Mouse (Mus musculus) heart, embryonic 11.5 days (tissue): ENCODE measurements at regions not wholly inside any gene's neighbourhood (a gene's known extent, or its start where the extent isn't known, plus 50 kb on each side); places are given as distances from the start of the nearest gene placed in this dataset.

ENCODE experiments used
- ATAC-seq: fragments of 200-750 bp; cut with Nextera tagmentation; replicated peaks from 2 replicates; pipeline ENCODE4 v1.8.0; 2017; ENCODE audit warnings: moderate library complexity; ENCODE audit not compliant: insufficient number of reproducible peaks, low FRiP score, low TSS enrichment
- H3K27ac ChIP-seq: fragments of 300-500 bp; sonication (generic); 2 replicates; pipeline ENCODE4 v1.5.1; 2014; ENCODE audit warnings: mild to moderate bottlenecking, low read depth, low read length
- H3K27me3 ChIP-seq: fragments of 300-500 bp; sonication (generic); 2 replicates; pipeline ENCODE4 v1.6.1; 2014; ENCODE audit warnings: mild to moderate bottlenecking, low read length, mixed read lengths; ENCODE audit not compliant: control insufficient read depth, insufficient read depth
- H3K36me3 ChIP-seq: fragments of 300-500 bp; sonication (generic); 2 replicates; pipeline ENCODE4 v1.6.1; 2014; ENCODE audit warnings: mild to moderate bottlenecking, low read length, moderate library complexity, mixed read lengths; ENCODE audit not compliant: control insufficient read depth, insufficient read depth
- H3K4me1 ChIP-seq: fragments of 300-500 bp; sonication (generic); 2 replicates; pipeline ENCODE4 v1.6.1; 2014; ENCODE audit warnings: low read length; ENCODE audit not compliant: control insufficient read depth, insufficient read depth
- H3K4me2 ChIP-seq: fragments of 300-500 bp; sonication (generic); 2 replicates; pipeline ENCODE4 v1.6.1; 2014; ENCODE audit warnings: mild to moderate bottlenecking, moderate library complexity
- H3K4me3 ChIP-seq: fragments of 300-500 bp; sonication (generic); 2 replicates; pipeline ENCODE4 v1.5.1; 2014; ENCODE audit warnings: low read depth, low read length
- H3K9ac ChIP-seq: fragments of 300-500 bp; sonication (generic); 2 replicates; pipeline ENCODE4 v1.6.1; 2014; ENCODE audit warnings: mild to moderate bottlenecking, low read depth, low read length, moderate library complexity
- H3K9me3 ChIP-seq: fragments of 300-500 bp; sonication (generic); replicated peaks from 2 replicates; pipeline ENCODE4 v1.6.1; 2016; ENCODE audit warnings: low read length; ENCODE audit not compliant: control insufficient read depth
- WGBS: fragments of 180-500 bp; shearing (Covaris S2); extraction: QIAGEN DNeasy Blood & Tissue Kit; methylation state at CpG from one replicate; pipeline ENCODE4 v1.1.7; 2014; ENCODE audit not compliant: insufficient replicate concordance; 5-methylcytosine and 5-hydroxymethylcytosine counted together

DNA sequence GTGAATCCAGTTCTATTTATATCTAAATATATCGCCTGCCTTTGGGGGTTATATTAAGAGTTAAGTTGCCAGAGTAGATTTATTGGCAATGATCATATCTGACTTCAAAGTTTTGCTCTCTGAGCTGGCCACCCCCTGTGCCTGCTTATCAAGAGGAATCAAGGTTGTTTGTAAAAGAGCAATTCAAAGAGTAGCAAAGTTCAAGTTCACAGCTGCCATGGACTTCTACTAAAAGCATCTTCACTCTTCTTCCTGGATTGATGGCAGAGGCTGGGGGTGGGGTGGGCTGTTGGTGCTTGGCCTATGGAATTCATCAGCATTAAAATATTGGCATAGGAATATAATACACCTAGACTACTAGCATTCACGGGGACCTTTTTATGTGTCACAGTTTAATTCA lies 131.2 kb upstream of the Cxxc4 start:
- no peak for ATAC-seq
- peaks cover 1% of the 10 kb centered on the region; the same call in 1 of the 2 replicates for H3K4me1 ChIP-seq
- no peaks in the 10 kb centered on the region for H3K36me3 ChIP-seq
- no peaks in the 10 kb centered on the region for H3K9me3 ChIP-seq
- no peak overlapping the region for H3K4me3 ChIP-seq
- 77% methylated on average over 2 of the region's 2 CpGs for WGBS
- H3K27ac ChIP-seq: no peak overlapping the region
- H3K27me3 ChIP-seq: no peaks in the 10 kb centered on the region
- no peak overlapping the region for H3K4me2 ChIP-seq
- H3K9ac ChIP-seq: no peak overlapping the region

DNA sequence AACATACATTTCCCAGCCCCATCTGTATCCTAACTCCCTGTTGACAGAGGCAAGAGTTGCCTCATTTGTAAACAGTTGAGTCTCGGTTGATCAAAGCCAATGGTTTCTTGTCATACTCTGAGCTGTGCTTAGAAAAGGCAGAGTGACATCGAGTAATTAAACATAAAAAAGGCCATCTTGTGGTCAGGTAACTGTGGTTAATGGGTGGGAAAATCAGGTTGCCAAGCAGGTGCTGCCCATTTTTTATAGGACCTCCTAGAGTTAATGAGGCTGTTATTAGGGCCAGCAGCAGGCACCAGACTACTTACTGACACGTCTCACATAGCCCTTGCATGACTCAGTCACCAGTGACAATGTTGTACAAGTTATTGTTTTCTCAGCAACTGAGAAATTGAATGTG lies 130.7 kb upstream of the Cxxc4 start:
- Histone ChIP-seq H3K4me3 (no peak overlapping the region), H3K4me1 (no peaks in the 10 kb centered on the region), H3K9me3 (no peaks in the 10 kb centered on the region), H3K36me3 (no peaks in the 10 kb centered on the region), H3K27me3 (no peaks in the 10 kb centered on the region), H3K9ac (no peak overlapping the region), H3K27ac (no peak overlapping the region), H3K4me2 (no peak overlapping the region)
- 70% methylated on average over 3 of the region's 3 CpGs for WGBS
- no peak for ATAC-seq

DNA sequence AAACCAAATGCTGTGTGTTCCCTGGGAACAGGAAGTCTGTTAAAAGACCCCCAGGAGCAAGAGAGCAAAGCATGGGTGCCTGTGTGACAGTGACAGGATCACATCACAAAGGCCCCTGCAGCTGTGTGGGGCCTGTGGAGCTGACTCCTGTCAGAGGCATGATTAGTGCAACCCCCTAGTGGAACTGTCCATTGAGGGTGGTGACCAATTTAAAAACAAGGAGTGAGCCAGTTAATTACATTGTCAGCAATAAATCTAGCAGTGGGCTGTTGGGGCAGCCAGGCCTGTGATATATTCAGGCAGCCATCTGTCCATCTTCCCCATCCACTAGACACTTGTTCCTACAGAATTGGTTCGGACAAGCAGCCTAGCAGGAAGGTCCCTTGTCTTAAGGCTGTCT lies 121.8 kb upstream of the Cxxc4 start:
- WGBS: 67% methylated on average over 1 of the region's 1 CpGs
- Histone ChIP-seq H3K9ac (no peak overlapping the region), H3K36me3 (no peaks in the 10 kb centered on the region), H3K27ac (no peak overlapping the region), H3K9me3 (no peaks in the 10 kb centered on the region), H3K4me3 (no peak overlapping the region), H3K4me1 (no peaks in the 10 kb centered on the region), H3K27me3 (no peaks in the 10 kb centered on the region), H3K4me2 (no peak overlapping the region)
- no peak for ATAC-seq

GRCm38 (mm10) chr3:134115007-134115406 lies 121.3 kb upstream of the Cxxc4 start:
- Histone ChIP-seq H3K27me3 (no peaks in the 10 kb centered on the region), H3K9ac (no peak overlapping the region), H3K27ac (no peak overlapping the region), H3K4me2 (no peak overlapping the region), H3K36me3 (no peaks in the 10 kb centered on the region), H3K4me1 (no peaks in the 10 kb centered on the region), H3K9me3 (no peaks in the 10 kb centered on the region), H3K4me3 (no peak overlapping the region)
- no peak for ATAC-seq
- 87% methylated on average over 4 of the region's 4 CpGs for WGBS

DNA sequence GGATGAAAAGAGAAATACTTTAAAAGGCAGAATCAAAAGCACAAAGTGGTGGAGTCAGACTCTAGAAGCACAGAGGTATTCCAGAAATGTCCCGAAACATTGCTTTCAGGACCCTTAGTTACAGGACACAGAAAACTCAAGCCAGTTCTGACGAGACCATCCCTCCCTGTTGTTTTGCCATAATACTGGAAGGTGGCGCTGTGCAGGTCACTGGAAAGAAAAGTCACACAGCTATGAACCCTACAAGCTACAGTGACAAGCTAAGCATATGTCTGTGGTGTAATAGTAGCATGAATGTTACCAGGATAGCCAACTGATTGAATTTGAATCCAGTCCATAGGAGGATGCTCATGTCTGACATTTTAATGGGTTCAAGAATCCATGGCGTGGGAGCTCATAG lies 117.4 kb upstream of the Cxxc4 start:
- Histone ChIP-seq H3K9ac (no peak overlapping the region), H3K27ac (no peak overlapping the region), H3K27me3 (no peaks in the 10 kb centered on the region), H3K4me2 (no peak overlapping the region), H3K4me3 (no peak overlapping the region), H3K4me1 (no peaks in the 10 kb centered on the region), H3K36me3 (no peaks in the 10 kb centered on the region), H3K9me3 (no peaks in the 10 kb centered on the region)
- WGBS: 67% methylated on average over 4 of the region's 4 CpGs
- no peak for ATAC-seq

GRCm38 (mm10) chr3:134124982-134125381 lies 111.3 kb upstream of the Cxxc4 start:
- H3K36me3 ChIP-seq: no peaks in the 10 kb centered on the region
- no peaks in the 10 kb centered on the region for H3K9me3 ChIP-seq
- H3K4me2 ChIP-seq: no peak overlapping the region
- H3K9ac ChIP-seq: no peak overlapping the region
- H3K27ac ChIP-seq: no peak overlapping the region
- H3K4me1 ChIP-seq: no peaks in the 10 kb centered on the region
- H3K27me3 ChIP-seq: no peaks in the 10 kb centered on the region
- ATAC-seq: no peak
- H3K4me3 ChIP-seq: no peak overlapping the region

- Histone ChIP-seq H3K36me3 (no peaks in the 10 kb centered on the region), H3K4me3 (no peak overlapping the region), H3K27ac (no peak overlapping the region), H3K4me2 (no peak overlapping the region), H3K9me3 (no peaks in the 10 kb centered on the region), H3K9ac (no peak overlapping the region), H3K27me3 (no peaks in the 10 kb centered on the region), H3K4me1 (no peaks in the 10 kb centered on the region)
- 48% methylated on average over 3 of the region's 3 CpGs for WGBS
- no peak for ATAC-seq
These were observed 105.9 kb upstream of the Cxxc4 start for GRCm38 (mm10) chr3:134130412-134130811.

- WGBS: 52% methylated on average over 7 of the region's 7 CpGs
- H3K4me2 ChIP-seq: no peak overlapping the region; the same call in 1 of the 2 replicates
- no peaks in the 10 kb centered on the region for H3K36me3 ChIP-seq
- no peak overlapping the region for H3K4me3 ChIP-seq
- ATAC-seq: no peak
- no peak overlapping the region for H3K9ac ChIP-seq
- H3K4me1 ChIP-seq: no peaks in the 10 kb centered on the region
- H3K27me3 ChIP-seq: no peaks in the 10 kb centered on the region
- H3K27ac ChIP-seq: no peak overlapping the region
- H3K9me3 ChIP-seq: no peaks in the 10 kb centered on the region
These were observed 91.0 kb upstream of the Cxxc4 start for GRCm38 (mm10) chr3:134145251-134145650.

DNA sequence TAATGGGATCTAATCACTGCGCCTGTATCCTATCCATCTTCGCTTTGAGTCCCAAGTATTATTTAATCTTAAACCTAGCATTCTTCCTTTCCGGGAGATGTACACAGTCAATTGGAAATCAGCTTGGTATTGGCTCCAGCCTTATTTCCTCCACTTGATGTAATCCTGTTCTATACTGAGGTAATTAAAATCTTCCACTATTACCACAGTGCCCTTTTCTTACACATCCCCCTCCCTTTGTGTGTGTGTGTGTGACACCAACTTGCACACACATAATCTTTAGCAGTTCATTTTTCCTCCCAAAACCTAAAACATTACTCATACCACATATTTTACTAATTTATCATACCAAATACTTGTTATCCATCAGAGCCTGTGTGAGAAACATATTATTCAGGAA lies 90.3 kb upstream of the Cxxc4 start:
- Histone ChIP-seq H3K36me3 (no peaks in the 10 kb centered on the region), H3K9me3 (no peaks in the 10 kb centered on the region), H3K27me3 (no peaks in the 10 kb centered on the region), H3K4me3 (no peak overlapping the region), H3K4me1 (no peaks in the 10 kb centered on the region), H3K9ac (no peak overlapping the region), H3K4me2 (no peak overlapping the region), H3K27ac (no peak overlapping the region)
- no peak for ATAC-seq
- 81% methylated on average over 3 of the region's 3 CpGs for WGBS
